Mouse (Mus musculus): ENCODE results near the gene Foxp2.

The Foxp2 gene

GRCm38 (mm10) chr6:14901183-14901970, at the start of gene Foxp2:
Gene Foxp2 (plus strand): TSS chr6:14901349.
- DNase-seq (ENCODE audit: low spot score) = no peak

GRCm38 (mm10) chr6:14885199-14885598, 15.9 kb upstream of the Foxp2 start:
- no peak for DNase-seq (ENCODE audit: low spot score)

GRCm38 (mm10) chr6:14897028-14897427, 4.1 kb upstream of the Foxp2 start:
- DNase-seq (ENCODE audit: low spot score) = no peak

GRCm38 (mm10) chr6:14898096-14898855, 2.9 kb upstream of the Foxp2 start:
- DNase-seq (ENCODE audit: low spot score) = no peak

- no peak for DNase-seq (ENCODE audit: low spot score)
These were observed 2.0 kb upstream of the Foxp2 start for GRCm38 (mm10) chr6:14899021-14899610.

- no peak for DNase-seq (ENCODE audit: low spot score)
These were observed 1.1 kb upstream of the Foxp2 start for GRCm38 (mm10) chr6:14899936-14900578.

GRCm38 (mm10) chr6:14900579-14901021, 549 bp upstream of the Foxp2 start:
- DNase-seq (ENCODE audit: low spot score) = no peak

- DNase-seq (ENCODE audit: low spot score) = no peak
These were observed 972 bp downstream of the Foxp2 start for GRCm38 (mm10) chr6:14901971-14902670.

- DNase-seq (ENCODE audit: low spot score) = no peak
These were observed 2.3 kb downstream of the Foxp2 start for GRCm38 (mm10) chr6:14903271-14903965.

GRCm38 (mm10) chr6:14915066-14915465, 13.9 kb downstream of the Foxp2 start:
- no peak for DNase-seq (ENCODE audit: low spot score)

GRCm38 (mm10) chr6:14922704-14923103, 21.6 kb downstream of the Foxp2 start:
- DNase-seq (ENCODE audit: low spot score) = no peak

GRCm38 (mm10) chr6:14924976-14925489, 23.9 kb downstream of the Foxp2 start:
- DNase-seq (ENCODE audit: low spot score) = no peak

GRCm38 (mm10) chr6:14951060-14951459, 49.9 kb downstream of the Foxp2 start:
- DNase-seq (ENCODE audit: low spot score) = no peak

- no peak for DNase-seq (ENCODE audit: low spot score)
These were observed 51.6 kb downstream of the Foxp2 start for GRCm38 (mm10) chr6:14952731-14953130.

- DNase-seq (ENCODE audit: low spot score) = no peak
These were observed 75.9 kb downstream of the Foxp2 start for GRCm38 (mm10) chr6:14977042-14977441.

- no peak for DNase-seq (ENCODE audit: low spot score)
These were observed 77.1 kb downstream of the Foxp2 start for GRCm38 (mm10) chr6:14978201-14978600.

- no peak for DNase-seq (ENCODE audit: low spot score)
These were observed 107.0 kb downstream of the Foxp2 start for GRCm38 (mm10) chr6:15008113-15008512.

- DNase-seq (ENCODE audit: low spot score) = no peak
These were observed 127.3 kb downstream of the Foxp2 start for GRCm38 (mm10) chr6:15028488-15028887.

GRCm38 (mm10) chr6:15029446-15030125, 128.4 kb downstream of the Foxp2 start:
- DNase-seq (ENCODE audit: low spot score) = no peak

GRCm38 (mm10) chr6:15063246-15063645, 162.1 kb downstream of the Foxp2 start:
- DNase-seq (ENCODE audit: low spot score) = no peak
